Mouse (Mus musculus) MEL (cell line): ENCODE data around the gene Prcd. TPM values are rescaled to one million over a fixed set of nuclear protein-coding genes. Genes with fewer than 3 reads are reported as not detected.

Source experiments
- DNase-seq: peaks from one replicate; pipeline ENCODE4 v3.0.0; 2011; ENCODE audit warnings: low read depth, low spot score
- H3K27ac ChIP-seq: 2 replicates; pipeline ENCODE4 v1.5.1; 2012; ENCODE audit warnings: low read depth, mild to moderate bottlenecking, control low read depth, low read length, moderate library complexity; ENCODE audit not compliant: control insufficient read depth
- H3K27me3 ChIP-seq, 2 experiments: fragments of 150-350 bp in 1 of 2; sonication (generic) in 1 of 2; 2 replicates each; pipeline ENCODE4 v1.6.1; 2012; ENCODE audit warnings: low read length in 2 of 2, mild to moderate bottlenecking in 2 of 2, improper control_type of control experiment in 1 of 2, moderate library complexity in 1 of 2; ENCODE audit not compliant: insufficient read depth in 2 of 2, control insufficient read depth in 1 of 2
- H3K36me3 ChIP-seq, 2 experiments: 2 replicates each; pipeline ENCODE4 v1.6.1; 2012 to 2014; ENCODE audit warnings: low read length in 2 of 2, improper control_type of control experiment in 1 of 2, inconsistent platforms in 1 of 2, mild to moderate bottlenecking in 1 of 2; ENCODE audit not compliant: insufficient read depth in 2 of 2, control insufficient read depth in 1 of 2
- H3K4me1 ChIP-seq, 2 experiments: fragments of 150-350 bp in 1 of 2; sonication (generic) in 1 of 2; 2 replicates each; pipeline ENCODE4 v1.6.1; 2012; ENCODE audit warnings: low read length in 2 of 2, improper control_type of control experiment in 1 of 2, mild to moderate bottlenecking in 1 of 2; ENCODE audit not compliant: insufficient read depth in 2 of 2, control insufficient read depth in 1 of 2
- H3K4me3 ChIP-seq, 2 experiments: fragments of 150-350 bp in 1 of 2; sonication (generic) in 1 of 2; 2 replicates each; pipeline ENCODE4 v1.5.1; 2012; ENCODE audit warnings: low read depth in 2 of 2, low read length in 2 of 2, mild to moderate bottlenecking in 2 of 2, moderate library complexity in 2 of 2, control low read depth in 1 of 2, improper control_type of control experiment in 1 of 2; ENCODE audit not compliant: control insufficient read depth in 1 of 2, insufficient read depth in 1 of 2
- H3K79me2 ChIP-seq: 2 replicates; pipeline ENCODE4 v1.6.1; 2012; ENCODE audit warnings: mild to moderate bottlenecking, low read length, moderate library complexity; ENCODE audit not compliant: control insufficient read depth, poor library complexity, insufficient read depth
- H3K9ac ChIP-seq: 2 replicates; pipeline ENCODE4 v1.6.1; 2012; ENCODE audit warnings: low read depth, mild to moderate bottlenecking, control low read depth, low read length, moderate library complexity; ENCODE audit not compliant: control insufficient read depth, poor library complexity, severe bottlenecking
- H3K9me3 ChIP-seq: fragments of 150-350 bp; sonication (generic); replicated peaks from 2 replicates; pipeline ENCODE4 v1.6.1; 2012; ENCODE audit warnings: mild to moderate bottlenecking, low read length, improper control_type of control experiment, moderate library complexity; ENCODE audit not compliant: insufficient read depth
- BHLHE40 ChIP-seq: IDR thresholded peaks from 2 replicates; pipeline ENCODE4 v1.6.1; 2012; ENCODE audit warnings: low read depth, mild to moderate bottlenecking, inconsistent platforms, low read length, improper control_type of control experiment, borderline replicate concordance
- CHD1 ChIP-seq: IDR thresholded peaks from 2 replicates; pipeline ENCODE4 v1.6.1; 2012; ENCODE audit warnings: low read depth, mild to moderate bottlenecking, inconsistent platforms, low read length, improper control_type of control experiment
- CHD2 ChIP-seq: IDR thresholded peaks from 2 replicates; pipeline ENCODE4 v1.6.1; 2011; ENCODE audit warnings: low read length, improper control_type of control experiment
- CTCF ChIP-seq, 3 experiments: IDR thresholded peaks in 2 of 3; conservative IDR thresholded peaks in 1 of 3; 2 replicates each; pipeline ENCODE4 v1.5.1; 2011 to 2012; ENCODE audit warnings: low read length in 3 of 3, low read depth in 2 of 3, mild to moderate bottlenecking in 2 of 3, improper control_type of control experiment in 1 of 3, inconsistent platforms in 1 of 3, mixed read lengths in 1 of 3, moderate library complexity in 1 of 3; ENCODE audit not compliant: control insufficient read depth in 1 of 3, insufficient read depth in 1 of 3, poor library complexity in 1 of 3, severe bottlenecking in 1 of 3
- E2F4 ChIP-seq: IDR thresholded peaks from 2 replicates; pipeline ENCODE4 v1.6.1; 2011; ENCODE audit warnings: low read depth, low read length, improper control_type of control experiment, borderline replicate concordance
- ELF1 ChIP-seq: IDR thresholded peaks from 2 replicates; pipeline ENCODE4 v1.6.1; 2014; ENCODE audit warnings: low read depth, mild to moderate bottlenecking, inconsistent platforms, low read length, improper control_type of control experiment, moderate library complexity
- EP300 ChIP-seq, 2 experiments: IDR thresholded peaks; 2 replicates each; pipeline ENCODE4 v1.6.1; 2011; ENCODE audit warnings: improper control_type of control experiment in 2 of 2, low read length in 2 of 2, low read depth in 1 of 2, mild to moderate bottlenecking in 1 of 2
- ETS1 ChIP-seq: IDR thresholded peaks from 2 replicates; pipeline ENCODE4 v1.6.1; 2012; ENCODE audit warnings: low read depth, mild to moderate bottlenecking, inconsistent platforms, low read length, improper control_type of control experiment, moderate library complexity
- GATA1 ChIP-seq: IDR thresholded peaks from 2 replicates; pipeline ENCODE4 v1.6.1; 2011; ENCODE audit warnings: low read depth, low read length, improper control_type of control experiment
- HCFC1 ChIP-seq: IDR thresholded peaks from 2 replicates; pipeline ENCODE4 v1.6.1; 2012; ENCODE audit warnings: low read depth, mild to moderate bottlenecking, inconsistent platforms, low read length, improper control_type of control experiment, moderate library complexity
- MAX ChIP-seq: IDR thresholded peaks from 2 replicates; pipeline ENCODE4 v1.6.1; 2011; ENCODE audit warnings: low read length, improper control_type of control experiment
- MAZ ChIP-seq: IDR thresholded peaks from 2 replicates; pipeline ENCODE4 v1.6.1; 2012; ENCODE audit warnings: low read depth, mild to moderate bottlenecking, inconsistent platforms, low read length, improper control_type of control experiment
- MEF2A ChIP-seq: IDR thresholded peaks from 2 replicates; pipeline ENCODE4 v1.6.1; 2014; ENCODE audit warnings: low read depth, mild to moderate bottlenecking, inconsistent platforms, low read length, improper control_type of control experiment; ENCODE audit not compliant: poor library complexity, insufficient replicate concordance, severe bottlenecking; ENCODE audit errors: extremely low read depth
- MXI1 ChIP-seq: IDR thresholded peaks from 2 replicates; pipeline ENCODE4 v1.6.1; 2011; ENCODE audit warnings: mild to moderate bottlenecking, low read depth, low read length, improper control_type of control experiment
- MYB ChIP-seq: IDR thresholded peaks from 2 replicates; pipeline ENCODE4 v1.6.1; 2011; ENCODE audit warnings: mild to moderate bottlenecking, low read depth, low read length, improper control_type of control experiment
- MYC ChIP-seq: IDR thresholded peaks from 2 replicates; pipeline ENCODE4 v1.6.1; 2011; ENCODE audit warnings: low read depth, mild to moderate bottlenecking, low read length, improper control_type of control experiment, moderate library complexity
- POLR2A ChIP-seq, 2 experiments: IDR thresholded peaks; 2 replicates each; pipeline ENCODE4 v1.6.1; 2011 to 2012; ENCODE audit warnings: low read length in 2 of 2, mild to moderate bottlenecking in 2 of 2, control low read depth in 1 of 2, improper control_type of control experiment in 1 of 2, low read depth in 1 of 2, moderate library complexity in 1 of 2; ENCODE audit not compliant: control insufficient read depth in 1 of 2, insufficient read depth in 1 of 2, poor library complexity in 1 of 2
- POLR2AphosphoS2 ChIP-seq: IDR thresholded peaks from 2 replicates; pipeline ENCODE4 v1.6.1; 2011; ENCODE audit warnings: low read length, improper control_type of control experiment
- POLR2AphosphoS5 ChIP-seq: IDR thresholded peaks from 2 replicates; pipeline ENCODE4 v1.6.1; 2012; ENCODE audit warnings: low read depth, borderline replicate concordance, mild to moderate bottlenecking, inconsistent platforms, low read length, moderate library complexity, mixed read lengths
- RAD21 ChIP-seq: IDR thresholded peaks from 2 replicates; pipeline ENCODE4 v1.6.1; 2011; ENCODE audit warnings: mild to moderate bottlenecking, low read depth, low read length, improper control_type of control experiment
- SMC3 ChIP-seq: IDR thresholded peaks from 2 replicates; pipeline ENCODE4 v1.6.1; 2011; ENCODE audit warnings: low read depth, low read length, improper control_type of control experiment
- TAL1 ChIP-seq: IDR thresholded peaks from 2 replicates; pipeline ENCODE4 v1.6.1; 2012; ENCODE audit warnings: mild to moderate bottlenecking, inconsistent platforms, low read length, moderate library complexity, mixed read lengths
- TBP ChIP-seq: IDR thresholded peaks from 2 replicates; pipeline ENCODE4 v1.8.0; 2011; ENCODE audit warnings: low read depth, low read length, improper control_type of control experiment
- UBTF ChIP-seq: IDR thresholded peaks from 2 replicates; pipeline ENCODE4 v1.6.1; 2012; ENCODE audit warnings: low read depth, mild to moderate bottlenecking, inconsistent platforms, low read length, improper control_type of control experiment, moderate library complexity, borderline replicate concordance; ENCODE audit not compliant: insufficient read depth
- ZC3H11A ChIP-seq: IDR thresholded peaks from 2 replicates; pipeline ENCODE4 v1.6.1; 2012; ENCODE audit warnings: low read depth, mild to moderate bottlenecking, inconsistent platforms, low read length, improper control_type of control experiment
- ZKSCAN1 ChIP-seq: IDR thresholded peaks from 2 replicates; pipeline ENCODE4 v1.6.1; 2012; ENCODE audit warnings: low read depth, mild to moderate bottlenecking, inconsistent platforms, low read length, improper control_type of control experiment, moderate library complexity
- ZMIZ1 ChIP-seq: IDR thresholded peaks from 2 replicates; pipeline ENCODE4 v1.6.1; 2012; ENCODE audit warnings: low read depth, mild to moderate bottlenecking, inconsistent platforms, low read length, improper control_type of control experiment, moderate library complexity
- ZNF384 ChIP-seq: IDR thresholded peaks from 2 replicates; pipeline ENCODE4 v1.6.1; 2012; ENCODE audit warnings: low read depth, mild to moderate bottlenecking, inconsistent platforms, low read length, improper control_type of control experiment
- polyA plus RNA-seq, 2 experiments: library from polyadenylated mRNA; stranded (reverse) in 1 of 2; unstranded in 1 of 2; fragments of >175 nt in 1 of 2; fragments of >200 nt in 1 of 2; gene quantifications; 2 replicates each; pipeline versions ENCODE4 v1.2.1 to v1.2.4; 2012; ENCODE audit warnings: low replicate concordance in 2 of 2, low read depth in 1 of 2; ENCODE audit not compliant: insufficient read length in 2 of 2, insufficient read depth in 1 of 2, missing spikeins in 1 of 2
- total RNA-seq: library from RNA; depleted of rRNA; stranded (reverse); fragments of 300-350 nt; gene quantifications from 2 replicates; pipeline ENCODE4 v1.2.3, GENCODE M21; 2012

The Prcd gene
- total and polyA plus RNA-seq, 3 experiments, result 44.4 to 72.2 TPM; not detected in 1

- no peaks in the 10 kb centered on the region for H3K9me3 ChIP-seq
- no peaks in the 10 kb centered on the region; the same call in 1 of the 2 replicates for H3K79me2 ChIP-seq
- peaks cover 0 to 12% of the 10 kb centered on the region in 2 experiments; a peak in 2 of 4 replicates for H3K36me3 ChIP-seq
- no peak overlapping the region for H3K27ac ChIP-seq
- peaks cover 0 to 5% of the 10 kb centered on the region in 2 experiments; a peak in 1 of 4 replicates for H3K27me3 ChIP-seq
- DNase-seq, result no peak
- peaks cover 0 to 14% of the 10 kb centered on the region in 2 experiments; a peak in 3 of 4 replicates for H3K4me1 ChIP-seq
- no peak overlapping the region for H3K4me3 ChIP-seq
- no peak for TF ChIP-seq ZKSCAN1
- no peak for TF ChIP-seq POLR2AphosphoS5
- TF ChIP-seq ETS1, result no peak
- no peak for TF ChIP-seq E2F4
- no peak for TF ChIP-seq UBTF
- no peak for TF ChIP-seq GATA1
- no peak for TF ChIP-seq RAD21
- no peak for TF ChIP-seq ELF1
- no peak for TF ChIP-seq MYC
- TF ChIP-seq CHD2, result no peak
- no peak for TF ChIP-seq POLR2AphosphoS2
- no peak for TF ChIP-seq BHLHE40
- no peak for TF ChIP-seq MAZ
- TF ChIP-seq ZC3H11A, result no peak
- TF ChIP-seq TBP, result no peak
- TF ChIP-seq MEF2A, result no peak
- no peak for TF ChIP-seq CHD1
- no peak for TF ChIP-seq ZNF384
- TF ChIP-seq MXI1, result no peak
- H3K9ac ChIP-seq, result no peak overlapping the region
Measured at GRCm38 (mm10) chr11:116648976-116649375, 4.4 kb upstream of the Prcd start.

- H3K9me3 ChIP-seq, result no peaks in the 10 kb centered on the region
- H3K27me3 ChIP-seq, result peaks cover 0 to 7% of the 10 kb centered on the region in 2 experiments; a peak in 1 of 4 replicates
Measured at GRCm38 (mm10) chr11:116649711-116650337, 3.5 kb upstream of the Prcd start.

More at GRCm38 (mm10) chr11:116649711-116650337, 3.5 kb upstream of the Prcd start:
- H3K79me2 ChIP-seq, result no peaks in the 10 kb centered on the region; the same call in 1 of the 2 replicates
- peaks cover 0 to 12% of the 10 kb centered on the region in 2 experiments; a peak in 2 of 4 replicates for H3K36me3 ChIP-seq
- peaks cover 0 to 22% of the 10 kb centered on the region in 2 experiments; a peak in 3 of 4 replicates for H3K4me1 ChIP-seq
- no peak overlapping the region for H3K27ac ChIP-seq
- H3K4me3 ChIP-seq, result no peak overlapping the region
- DNase-seq, result no peak
- TF ChIP-seq TAL1 (no peak), MAX (no peak), ZC3H11A (no peak), ZKSCAN1 (no peak), POLR2A (IDR thresholded peaks at IDR 0.05; ENCODE audit: control insufficient read depth in 1 of 2, insufficient read depth in 1 of 2, low read depth in 1 of 2, low read length in 2 of 2, poor library complexity in 1 of 2) (no peak), EP300 (IDR thresholded peaks at IDR 0.05; ENCODE audit: low read depth in 1 of 2, low read length in 2 of 2) (no peak), HCFC1 (no peak), MYB (no peak), SMC3 (no peak), ZMIZ1 (no peak), CTCF (IDR thresholded peaks at IDR 0.05 in 2 of 3, conservative IDR thresholded peaks at IDR 0.05 in 1 of 3; ENCODE audit: control insufficient read depth in 1 of 3, insufficient read depth in 1 of 3, low read depth in 2 of 3, low read length in 3 of 3, poor library complexity in 1 of 3, severe bottlenecking in 1 of 3) (no peak), GATA1 (no peak)
- TF ChIP-seq, all 39 proteins: peak for 0
- H3K9ac ChIP-seq, result no peak overlapping the region
